Mouse (Mus musculus) neutrophil, adult 5-6 weeks (primary cell): ENCODE measurements around the gene Mastl. TPM values are rescaled to one million over a fixed set of nuclear protein-coding genes. Genes with fewer than 3 reads are reported as not detected.

Experiments used
- ATAC-seq: fragments of 151-379, 151-347 bp; 2 replicates; pipeline ENCODE4 v1.8.0; 2017; ENCODE audit warnings: mild to moderate bottlenecking, moderate TSS enrichment; ENCODE audit not compliant: insufficient number of reproducible peaks, poor library complexity, low FRiP score, severe bottlenecking; ENCODE audit errors: extremely low read depth
- total RNA-seq: library from RNA; stranded (forward); fragments of 200-1000 nt; gene quantifications from 2 replicates; pipeline ENCODE4 v1.2.3, GENCODE M21; 2017

Gene Mastl
- total RNA-seq, 1 experiment from 2014 or later, result 0.23 TPM

GRCm38 (mm10) chr2:23068370-23068737 is 87.5 kb downstream of the Mastl start:
- no peak for ATAC-seq

- ATAC-seq, result peak; percentile 83
Measured at GRCm38 (mm10) chr2:23067552-23068369, 88.1 kb downstream of the Mastl start, which contains the start of gene Acbd5. Gene Acbd5, plus strand, starts transcription at chr2:23068167.

Other genes starting within 250 kb of the Mastl start
- gene Abi1, start 115.8 kb downstream of the Mastl start, total RNA-seq, result 242 and 261 TPM in 2 replicates
- 137 and 156 TPM in 2 replicates for gene Acbd5, start 87.9 kb downstream of the Mastl start, total RNA-seq
- 161 and 166 TPM in 2 replicates for gene Yme1l1, start 345 bp upstream of the Mastl start, total RNA-seq
- 0.49 and 1.3 TPM in 2 replicates for gene 4931423N10Rik, start 51.5 kb upstream of the Mastl start, total RNA-seq
- gene Nxph2, start 165.2 kb upstream of the Mastl start, total RNA-seq, result 0.25 TPM in 1 of 2 replicates, not detected in the other